Mouse (Mus musculus) olfactory bulb, adult 2 months (tissue): ENCODE results near the gene Man2b2.
"Not testable (repeated sequence)": the region's sequence is repeated elsewhere in the genome, so short reads cannot be mapped to it uniquely, and the experiment has no call there.

Source experiments
- CTCF ChIP-seq: fragments of 200-500 bp; IDR thresholded peaks from 2 replicates; pipeline ENCODE4 v1.5.1; 2012; ENCODE audit warnings: low read depth, mild to moderate bottlenecking, low read length, moderate library complexity; ENCODE audit not compliant: insufficient read depth
- POLR2A ChIP-seq: fragments of 200-500 bp; IDR thresholded peaks from 2 replicates; pipeline ENCODE4 v1.6.1; 2012; ENCODE audit warnings: mild to moderate bottlenecking, low read depth, low read length, moderate library complexity; ENCODE audit not compliant: insufficient read depth

- not testable (repeated sequence) for TF ChIP-seq CTCF, POLR2A
Measured at GRCm38 (mm10) chr5:36795647-36796295, 34.7 kb downstream of the Man2b2 start.
